Mouse (Mus musculus) cortical plate, adult 2 months (tissue): ENCODE measurements around the gene Snx6.
A peak's percentile ranks its signal among the peaks of the same experiment; 100 is the strongest.

Source experiments
- CTCF ChIP-seq: fragments of 200-500 bp; IDR thresholded peaks from 2 replicates; pipeline ENCODE4 v1.5.1; 2011; ENCODE audit warnings: mild to moderate bottlenecking, control low read depth, low read length; ENCODE audit not compliant: insufficient read depth; ENCODE audit errors: extremely low read depth
- POLR2A ChIP-seq: fragments of 200-500 bp; IDR thresholded peaks from 2 replicates; pipeline ENCODE4 v1.6.1; 2011; ENCODE audit warnings: mild to moderate bottlenecking, low read length, control low read depth; ENCODE audit not compliant: insufficient read depth; ENCODE audit errors: extremely low read depth

GRCm38 (mm10) chr12:54795153-54795998 lies at the start of gene Snx6:
- TF ChIP-seq POLR2A (peak; percentile 75; the same call in 1 of the 2 replicates), CTCF (no peak)
